Mouse (Mus musculus): ENCODE results near the gene Pip4k2c. TPM values are rescaled to one million over a fixed set of nuclear protein-coding genes. Genes with fewer than 3 reads are reported as not detected.
A peak's percentile ranks its signal among the peaks of the same experiment; 100 is the strongest.

Pip4k2c gene
- total and polyA plus RNA-seq, 2 experiments from 2014 or later: 15.1 to 18.3 TPM

DNA sequence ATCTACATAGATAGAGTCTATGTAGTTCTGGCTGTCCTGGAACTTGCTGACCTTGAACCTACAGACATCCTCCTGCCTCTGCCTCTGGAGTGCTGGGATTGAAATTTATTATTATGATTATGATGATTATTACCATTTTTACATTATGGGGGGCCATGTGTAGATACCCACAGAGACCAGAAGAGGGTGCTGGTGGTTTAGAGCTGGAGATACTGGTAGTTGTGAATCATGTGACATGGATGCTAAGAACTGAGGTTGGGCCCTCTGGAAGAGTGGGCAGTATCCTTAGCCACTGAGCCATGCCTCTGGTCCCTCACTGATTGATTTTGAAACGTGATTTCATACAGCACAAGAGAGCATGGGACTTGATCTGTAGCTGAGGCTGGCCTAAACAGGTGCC, 24.9 kb downstream of the Pip4k2c start:
- Histone ChIP-seq H3K27ac (ENCODE audit: low read depth, low read length) (no peak overlapping the region), H3K4me1 (ENCODE audit: insufficient read depth, low read length) (peaks cover 3% of the 10 kb centered on the region; the same call in 1 of the 2 replicates), H3K36me3 (ENCODE audit: insufficient read depth, low read length) (peaks cover 10% of the 10 kb centered on the region), H3K4me3 (ENCODE audit: low read depth, low read length) (no peak overlapping the region), H3K27me3 (ENCODE audit: insufficient read depth, low read length) (no peaks in the 10 kb centered on the region), H3K9me3 (ENCODE audit: low read length) (no peaks in the 10 kb centered on the region), H3K9ac (replicated peaks; ENCODE audit: low read length, poor library complexity, severe bottlenecking) (no peak overlapping the region), H3K4me2 (ENCODE audit: low read depth, low read length, poor library complexity, severe bottlenecking) (no peak overlapping the region)
- TF ChIP-seq CTCF (IDR thresholded peaks at IDR 0.05): peak; percentile 47
- no peak for DNase-seq (ENCODE audit: low spot score)
- no peak for ATAC-seq (ENCODE audit: low FRiP score)
- WGBS: 78% methylated on average over 1 of the region's 1 CpGs

DNA sequence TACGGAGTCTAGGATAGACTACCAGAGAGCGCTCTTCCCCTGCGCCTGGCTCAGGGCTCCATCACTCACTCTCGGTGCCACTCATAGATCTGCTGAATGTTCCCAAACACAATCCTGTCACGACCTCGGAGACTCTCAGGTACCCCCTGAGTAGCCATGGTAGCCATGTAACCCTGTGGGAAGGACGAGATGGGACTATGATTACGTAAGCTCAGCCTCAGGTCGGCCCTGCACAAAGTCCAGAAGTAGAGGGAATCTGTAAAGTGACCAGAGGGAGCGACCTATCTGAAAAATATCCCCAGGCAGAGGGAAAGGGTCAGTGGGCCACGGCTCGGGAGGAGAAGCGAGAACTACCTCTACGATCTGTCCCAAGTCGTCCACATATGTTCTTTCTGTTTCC, 25.9 kb downstream of the Pip4k2c start:
- H3K9me3 ChIP-seq (ENCODE audit: low read length): no peaks in the 10 kb centered on the region
- H3K9ac ChIP-seq (replicated peaks; ENCODE audit: low read length, poor library complexity, severe bottlenecking): no peak overlapping the region
- H3K36me3 ChIP-seq (ENCODE audit: insufficient read depth, low read length): peaks cover under 1% of the 10 kb centered on the region; the same call in 1 of the 2 replicates
- H3K4me2 ChIP-seq (ENCODE audit: low read depth, low read length, poor library complexity, severe bottlenecking): no peak overlapping the region
- WGBS: 88% methylated on average over 15 of the region's 15 CpGs
- TF ChIP-seq CTCF (IDR thresholded peaks at IDR 0.05): no peak
- no peak overlapping the region for H3K4me3 ChIP-seq (ENCODE audit: low read depth, low read length)
- H3K4me1 ChIP-seq (ENCODE audit: insufficient read depth, low read length): peaks cover 3% of the 10 kb centered on the region; the same call in 1 of the 2 replicates
- DNase-seq (ENCODE audit: low spot score) (no peak), ATAC-seq (ENCODE audit: low FRiP score) (no peak)
- no peak overlapping the region for H3K27ac ChIP-seq (ENCODE audit: low read depth, low read length)
- peaks cover 5% of the 10 kb centered on the region; the same call in 1 of the 2 replicates for H3K27me3 ChIP-seq (ENCODE audit: insufficient read depth, low read length)

DNA sequence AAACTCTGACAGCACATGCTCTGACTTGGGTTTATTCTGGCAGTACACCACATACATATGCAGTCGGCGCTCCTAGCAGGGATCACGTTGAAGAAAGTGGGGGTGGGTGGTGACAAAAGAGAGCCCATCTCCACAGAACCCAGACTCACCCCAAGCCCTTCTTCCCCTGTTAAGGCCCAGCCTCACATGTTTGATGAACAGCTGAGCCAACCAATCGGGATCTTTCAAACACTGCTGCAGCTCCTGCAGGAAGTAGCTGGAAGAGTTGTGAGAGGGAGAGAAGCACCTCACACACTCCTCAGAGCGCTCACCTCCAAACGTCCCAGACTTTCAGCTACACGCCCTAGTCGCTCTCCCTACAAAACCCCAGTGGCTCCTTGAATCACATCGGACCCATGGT, 26.3 kb downstream of the Pip4k2c start:
- Histone ChIP-seq H3K27ac (ENCODE audit: low read depth, low read length) (no peak overlapping the region), H3K9me3 (ENCODE audit: low read length) (no peaks in the 10 kb centered on the region), H3K4me2 (ENCODE audit: low read depth, low read length, poor library complexity, severe bottlenecking) (no peak overlapping the region), H3K4me1 (ENCODE audit: insufficient read depth, low read length) (peaks cover 6% of the 10 kb centered on the region; the same call in 1 of the 2 replicates), H3K27me3 (ENCODE audit: insufficient read depth, low read length) (peaks cover 7% of the 10 kb centered on the region; the same call in 1 of the 2 replicates), H3K9ac (replicated peaks; ENCODE audit: low read length, poor library complexity, severe bottlenecking) (no peak overlapping the region), H3K4me3 (ENCODE audit: low read depth, low read length) (no peak overlapping the region), H3K36me3 (ENCODE audit: insufficient read depth, low read length) (no peaks in the 10 kb centered on the region)
- no peak for TF ChIP-seq CTCF (IDR thresholded peaks at IDR 0.05)
- WGBS: 76% methylated on average over 9 of the region's 9 CpGs
- no peak for ATAC-seq (ENCODE audit: low FRiP score)
- no peak for DNase-seq (ENCODE audit: low spot score)

GRCm38 (mm10) chr10:127183759-127184158, 27.6 kb downstream of the Pip4k2c start:
- H3K27ac ChIP-seq (ENCODE audit: low read depth, low read length): no peak overlapping the region
- no peak overlapping the region for H3K4me3 ChIP-seq (ENCODE audit: low read depth, low read length)
- WGBS: 16% methylated on average over 18 of the region's 20 CpGs
- H3K4me2 ChIP-seq (ENCODE audit: low read depth, low read length, poor library complexity, severe bottlenecking): peak overlapping the region; percentile 30; the same call in 1 of the 2 replicates
- H3K4me1 ChIP-seq (ENCODE audit: insufficient read depth, low read length): peaks cover 9% of the 10 kb centered on the region; the same call in 1 of the 2 replicates
- TF ChIP-seq CTCF (IDR thresholded peaks at IDR 0.05): no peak; the same call in 1 of the 2 replicates
- ATAC-seq (ENCODE audit: low FRiP score) (no peak), DNase-seq (ENCODE audit: low spot score) (no peak)
- H3K9ac ChIP-seq (replicated peaks; ENCODE audit: low read length, poor library complexity, severe bottlenecking): no peak overlapping the region; the same call in 1 of the 2 replicates
- H3K36me3 ChIP-seq (ENCODE audit: insufficient read depth, low read length): no peaks in the 10 kb centered on the region
- peaks cover 18% of the 10 kb centered on the region; the same call in 1 of the 2 replicates for H3K27me3 ChIP-seq (ENCODE audit: insufficient read depth, low read length)
- H3K9me3 ChIP-seq (ENCODE audit: low read length): no peaks in the 10 kb centered on the region

- Histone ChIP-seq H3K4me2 (ENCODE audit: low read depth, low read length, poor library complexity, severe bottlenecking) (no peak overlapping the region), H3K27ac (ENCODE audit: low read depth, low read length) (no peak overlapping the region)
Observed at GRCm38 (mm10) chr10:127182624-127183023, 28.8 kb downstream of the Pip4k2c start.

DNA sequence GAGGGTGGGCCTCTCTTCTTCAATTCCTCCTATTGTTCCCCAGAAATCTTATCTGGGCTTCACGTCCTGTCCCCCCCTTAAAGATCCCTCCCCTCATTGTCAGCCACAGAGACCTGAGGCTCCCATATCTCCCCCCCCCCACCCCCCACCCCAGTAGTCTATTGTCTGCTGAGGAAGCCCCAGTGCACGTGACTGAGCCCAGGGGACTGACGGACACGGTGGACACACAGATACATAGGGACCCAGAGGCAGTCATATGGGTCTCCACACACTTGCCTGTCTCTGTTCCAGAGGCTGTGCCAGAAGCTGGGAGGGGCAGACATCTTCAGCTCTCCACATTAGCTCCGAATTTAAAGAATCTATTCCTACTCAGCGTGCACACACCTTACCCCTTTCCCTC, 29.8 kb downstream of the Pip4k2c start:
- Histone ChIP-seq H3K27me3 (ENCODE audit: insufficient read depth, low read length) (peaks cover 31% of the 10 kb centered on the region), H3K4me2 (ENCODE audit: low read depth, low read length, poor library complexity, severe bottlenecking) (no peak overlapping the region), H3K4me3 (ENCODE audit: low read depth, low read length) (no peak overlapping the region), H3K9ac (replicated peaks; ENCODE audit: low read length, poor library complexity, severe bottlenecking) (no peak overlapping the region), H3K27ac (ENCODE audit: low read depth, low read length) (no peak overlapping the region), H3K4me1 (ENCODE audit: insufficient read depth, low read length) (peaks cover 13% of the 10 kb centered on the region), H3K36me3 (ENCODE audit: insufficient read depth, low read length) (no peaks in the 10 kb centered on the region), H3K9me3 (ENCODE audit: low read length) (no peaks in the 10 kb centered on the region)
- TF ChIP-seq CTCF (IDR thresholded peaks at IDR 0.05): no peak
- WGBS: 67% methylated on average over 6 of the region's 6 CpGs
- DNase-seq (ENCODE audit: low spot score) (no peak), ATAC-seq (ENCODE audit: low FRiP score) (no peak)

More at GRCm38 (mm10) chr10:127182624-127183023, 28.8 kb downstream of the Pip4k2c start:
- Histone ChIP-seq H3K4me1 (ENCODE audit: insufficient read depth, low read length) (peaks cover 13% of the 10 kb centered on the region), H3K36me3 (ENCODE audit: insufficient read depth, low read length) (no peaks in the 10 kb centered on the region), H3K9me3 (ENCODE audit: low read length) (no peaks in the 10 kb centered on the region), H3K27me3 (ENCODE audit: insufficient read depth, low read length) (peaks cover 28% of the 10 kb centered on the region), H3K9ac (replicated peaks; ENCODE audit: low read length, poor library complexity, severe bottlenecking) (no peak overlapping the region), H3K4me3 (ENCODE audit: low read depth, low read length) (no peak overlapping the region)
- no peak for TF ChIP-seq CTCF (IDR thresholded peaks at IDR 0.05)
- ATAC-seq (ENCODE audit: low FRiP score) (no peak), DNase-seq (ENCODE audit: low spot score) (no peak)
- WGBS: 80% methylated on average over 4 of the region's 4 CpGs
